40 mouse cellular contexts compared by ENCODE assay signal in the genomic region with DNA sequence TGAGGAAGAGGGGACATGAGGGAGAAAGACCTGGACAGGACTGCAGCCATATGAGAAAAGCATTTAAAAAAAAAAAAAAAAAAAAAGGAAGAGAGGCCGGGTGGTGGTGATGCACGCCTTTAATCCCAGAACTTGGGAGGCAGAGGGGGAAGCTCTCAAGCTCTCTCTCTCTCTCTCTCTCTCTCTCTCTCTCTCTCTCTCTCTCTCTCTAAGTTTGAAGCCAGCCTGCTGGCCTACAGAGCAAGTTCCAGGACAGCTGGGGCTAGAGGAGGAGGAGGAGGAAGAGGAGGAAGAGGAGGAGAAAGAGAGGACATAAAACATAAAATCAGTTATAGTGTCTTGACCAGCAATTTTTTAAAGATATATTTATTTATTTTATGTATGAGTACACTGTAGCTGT. TPM values are rescaled to one million over a fixed set of nuclear protein-coding genes. Genes with fewer than 3 reads are reported as not detected.
"Had no signal": no experiment of that assay in that cellular context is flagged by ENCODE, and none has a peak within 500 bp of the region (broad histone marks: within the 10 kb centered on the region; RNA-seq: fewer than 3 reads in every experiment).

No protein-coding gene starts in this region.

- DNase-seq: left cerebral cortex, postnatal 4 days; liver; liver, embryonic 13.5 days; liver, postnatal 0 days; lung, adult 18-20 months; lung, adult 2 months; lung, embryonic 14.5 days; lung, postnatal 10 days; lung, postnatal 14 days; lung, postnatal 36 days; lung, postnatal 4 days; midbrain, embryonic 14.5 days had no signal

- H3K4me3 ChIP-seq: limb, embryonic 10.5 days; limb, embryonic 12.5 days; limb, embryonic 13.5 days; limb, embryonic 15.5 days; liver, embryonic 12.5 days; liver, embryonic 13.5 days; liver, embryonic 15.5 days; lung, embryonic 15.5 days; megakaryocyte, embryonic 14.5 days; midbrain, embryonic 10.5 days; midbrain, embryonic 12.5 days; midbrain, embryonic 13.5 days; midbrain, embryonic 15.5 days; myocyte; neural tube, embryonic 12.5 days had no signal

- H3K27ac ChIP-seq: limb, embryonic 10.5 days; limb, embryonic 12.5 days; limb, embryonic 13.5 days; limb, embryonic 15.5 days; liver, embryonic 12.5 days; liver, embryonic 13.5 days; liver, embryonic 14.5 days; liver, embryonic 15.5 days; lung, embryonic 15.5 days; macrophage; midbrain, embryonic 10.5 days; midbrain, embryonic 12.5 days; midbrain, embryonic 13.5 days; midbrain, embryonic 15.5 days; neural tube, embryonic 12.5 days had no signal

- H3K4me1 ChIP-seq: limb, embryonic 10.5 days; limb, embryonic 12.5 days; midbrain, embryonic 12.5 days; midbrain, embryonic 13.5 days; neural tube, embryonic 12.5 days had no signal

- ATAC-seq: liver, embryonic 12.5 days; liver, postnatal 0 days; lung, postnatal 0 days; midbrain, embryonic 13.5 days; midbrain, embryonic 15.5 days; midbrain, embryonic 16.5 days had no signal

- H3K27me3 ChIP-seq: limb, embryonic 12.5 days; limb, embryonic 13.5 days; limb, embryonic 15.5 days; liver, embryonic 12.5 days; liver, embryonic 13.5 days; liver, embryonic 15.5 days; lung, embryonic 15.5 days; megakaryocyte, embryonic 14.5 days; midbrain, embryonic 12.5 days; midbrain, embryonic 13.5 days; midbrain, embryonic 15.5 days; neural tube, embryonic 12.5 days had no signal

- H3K9ac ChIP-seq: limb, embryonic 12.5 days; limb, embryonic 13.5 days; limb, embryonic 15.5 days; liver, embryonic 12.5 days; liver, embryonic 13.5 days; liver, embryonic 14.5 days; liver, embryonic 15.5 days; liver, postnatal 0 days; lung, embryonic 14.5 days; lung, embryonic 15.5 days; midbrain, embryonic 12.5 days; midbrain, embryonic 13.5 days; midbrain, embryonic 15.5 days; neural tube, embryonic 12.5 days had no signal

- H3K4me2 ChIP-seq: limb, embryonic 12.5 days; limb, embryonic 13.5 days; limb, embryonic 15.5 days; liver, embryonic 11.5 days; liver, embryonic 12.5 days; liver, embryonic 13.5 days; liver, embryonic 15.5 days; lung, embryonic 14.5 days; lung, embryonic 15.5 days; midbrain, embryonic 11.5 days; midbrain, embryonic 12.5 days; midbrain, embryonic 13.5 days; midbrain, embryonic 15.5 days; neural tube, embryonic 12.5 days had no signal

- H3K36me3 ChIP-seq: limb, embryonic 10.5 days; limb, embryonic 12.5 days; limb, embryonic 13.5 days; limb, embryonic 15.5 days; liver, embryonic 12.5 days; liver, embryonic 13.5 days; liver, embryonic 15.5 days; lung, embryonic 15.5 days; midbrain, embryonic 10.5 days; midbrain, embryonic 12.5 days; midbrain, embryonic 13.5 days; midbrain, embryonic 15.5 days; neural tube, embryonic 12.5 days had no signal

- H3K9me3 ChIP-seq: limb, embryonic 10.5 days; liver, embryonic 12.5 days; liver, embryonic 13.5 days; liver, embryonic 15.5 days; midbrain, embryonic 13.5 days had no signal

RNA-seq across cellular contexts. Expression of a gene that starts 22.2 kb away (rescaled TPM):
- total RNA-seq: megakaryocyte progenitor cell, adult 5-6 weeks; megakaryocyte, adult 5-6 weeks; megakaryocyte-erythroid progenitor cell, adult 5-6 weeks; midbrain, postnatal 0 days; monocyte, adult 5-6 weeks had no signal
- polyA plus RNA-seq: limb, embryonic 10.5 days; limb, embryonic 11.5 days; limb, embryonic 12.5 days; limb, embryonic 13.5 days; limb, embryonic 15.5 days; liver, adult 2 months; liver, embryonic 11.5 days; liver, embryonic 12.5 days; liver, embryonic 13.5 days; liver, embryonic 15.5 days; liver, postnatal 0 days; lung, embryonic 14.5 days; macrophage; midbrain, embryonic 11.5 days; midbrain, embryonic 12.5 days; neural tube, embryonic 11.5 days had no signal
